Mouse (Mus musculus): ENCODE measurements around the gene Elmo3.

DNA sequence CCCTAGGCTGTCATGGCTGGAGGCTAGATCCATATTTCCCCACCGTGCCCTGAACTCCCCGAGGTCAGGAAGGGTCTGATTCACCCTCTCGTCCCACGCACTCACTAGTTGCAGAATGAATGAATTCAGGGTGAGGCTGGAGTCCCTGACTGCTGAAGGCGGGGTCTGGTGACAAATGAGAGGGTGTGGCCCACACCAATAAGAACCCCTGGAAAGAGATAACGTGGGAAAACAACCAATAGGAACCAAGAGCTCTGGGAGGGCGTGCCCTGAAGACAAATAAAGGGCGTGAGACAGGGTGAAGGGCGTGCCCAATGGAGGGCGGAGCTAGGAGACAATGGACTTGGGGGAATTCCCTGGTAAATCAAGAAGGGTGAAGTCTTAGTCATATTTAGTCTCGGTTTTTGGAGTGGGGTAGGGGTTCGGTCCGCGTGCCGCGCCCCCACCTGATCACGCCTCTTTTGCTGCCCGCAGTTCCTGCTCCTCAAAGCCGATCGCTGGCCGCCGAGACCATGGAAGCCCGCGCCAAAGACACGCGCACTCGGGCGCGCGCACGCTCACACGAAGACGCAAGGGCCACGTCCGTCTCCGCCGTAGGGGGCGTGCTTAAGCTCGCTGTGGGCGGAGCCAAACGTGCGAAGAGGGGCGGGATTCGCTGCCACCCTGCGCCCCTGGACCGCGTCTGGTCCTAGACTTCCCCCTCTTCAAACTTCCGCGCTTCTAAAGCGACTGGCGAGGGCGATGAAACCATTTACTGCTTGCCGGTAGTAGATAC, 16.3 kb upstream of the Elmo3 start:
- peak; percentile 47 for TF ChIP-seq CTCF (IDR thresholded peaks at IDR 0.05; ENCODE audit: low read depth)
- TF ChIP-seq EP300 (IDR thresholded peaks at IDR 0.05; ENCODE audit: low read depth) = no peak
